Mouse (Mus musculus): ENCODE measurements at regions not wholly inside any gene's neighbourhood (a gene's known extent, or its start where the extent isn't known, plus 50 kb on each side); places are given as distances from the start of the nearest gene placed in this dataset.

DNA sequence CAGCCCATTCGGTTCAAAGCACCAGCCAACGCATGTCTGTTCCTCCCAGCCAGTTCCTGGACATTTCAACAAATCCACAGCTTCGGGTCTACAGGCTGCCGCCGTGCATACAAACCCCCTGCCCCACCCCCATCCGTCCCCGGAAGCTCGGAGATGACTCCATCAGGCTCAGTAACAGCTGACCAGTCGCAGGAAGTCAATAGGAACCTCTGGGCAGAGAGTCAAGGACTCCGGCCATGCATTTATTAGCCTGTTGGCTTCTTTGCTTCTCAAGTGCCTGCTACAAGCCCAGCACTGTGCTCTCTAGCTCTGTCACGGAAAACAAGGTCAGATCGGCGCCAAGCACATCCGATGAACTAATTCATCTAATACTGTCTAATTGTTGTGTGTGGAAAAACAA lies 80.4 kb upstream of the Tmem132d start:
- Histone ChIP-seq H3K36me3 (no peaks in the 10 kb centered on the region), H3K4me1 (replicated peaks) (no peaks in the 10 kb centered on the region), H3K4me3 (no peak overlapping the region), H3K9me3 (peaks cover 3% of the 10 kb centered on the region; the same call in 1 of the 2 replicates), H3K27me3 (peaks cover 8% of the 10 kb centered on the region; the same call in 1 of the 2 replicates), H3K4me2 (no peak overlapping the region), H3K27ac (replicated peaks) (no peak overlapping the region), H3K9ac (no peak overlapping the region)
- WGBS = 80% methylated on average over 14 of the region's 14 CpGs
- ATAC-seq (ENCODE audit: low read depth) = no peak

DNA sequence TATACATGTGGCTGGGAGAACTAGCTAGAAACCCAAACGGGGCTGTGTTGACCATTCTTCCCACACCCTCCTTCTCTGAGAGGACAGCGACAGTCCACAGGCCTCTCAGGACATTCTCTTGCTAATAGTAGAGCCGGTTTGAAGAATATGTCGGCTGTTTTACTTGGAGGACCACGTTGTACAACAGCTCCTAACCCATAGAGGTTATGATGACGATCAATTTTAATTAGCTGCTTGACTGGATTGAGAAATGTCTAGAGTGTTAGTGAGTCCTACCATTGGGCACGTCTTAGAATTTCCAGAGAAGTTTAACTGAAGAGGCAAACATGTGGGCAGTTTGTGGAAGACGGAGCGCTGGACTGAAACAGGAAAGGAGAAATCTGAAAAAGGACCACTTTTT lies 79.7 kb upstream of the Tmem132d start:
- 88% methylated on average over 9 of the region's 9 CpGs for WGBS
- ATAC-seq (ENCODE audit: low read depth) = no peak
- H3K4me3 ChIP-seq = no peak overlapping the region

DNA sequence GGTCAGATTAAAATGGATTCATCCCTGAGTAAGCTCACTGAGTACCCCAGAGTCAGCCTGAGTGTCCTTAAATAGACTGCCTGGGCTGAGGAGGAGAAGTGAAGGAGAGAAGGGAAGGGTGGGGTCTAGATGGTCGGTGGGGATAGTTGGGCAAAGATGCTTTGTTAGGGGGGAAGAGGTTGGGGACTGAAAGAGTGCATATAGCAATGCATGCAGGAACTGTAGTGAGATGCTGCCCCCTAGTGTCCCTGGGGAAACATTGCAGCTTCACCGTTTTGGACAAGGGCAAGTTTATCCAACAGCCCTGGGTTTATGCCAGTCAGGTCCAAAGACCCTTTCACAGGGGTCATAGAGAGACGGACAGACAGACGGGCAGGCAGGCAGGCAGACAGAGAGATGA lies 71.6 kb upstream of the Tmem132d start:
- no peaks in the 10 kb centered on the region for H3K36me3 ChIP-seq
- no peak overlapping the region for H3K9ac ChIP-seq
- H3K27ac ChIP-seq (replicated peaks) = no peak overlapping the region
- ATAC-seq (ENCODE audit: low read depth) = peak; percentile 69
- 8% methylated on average over 4 of the region's 4 CpGs for WGBS
- H3K9me3 ChIP-seq = peaks cover 2% of the 10 kb centered on the region; the same call in 1 of the 2 replicates
- no peaks in the 10 kb centered on the region for H3K4me1 ChIP-seq (replicated peaks)
- H3K27me3 ChIP-seq = 0 out of 2 replicates have a peak, but pooled peaks cover 3% of the 10 kb centered on the region
- no peak overlapping the region for H3K4me3 ChIP-seq
- no peak overlapping the region for H3K4me2 ChIP-seq

More for the DNA sequence above, 79.7 kb upstream of the Tmem132d start:
- Histone ChIP-seq H3K27ac (replicated peaks) (no peak overlapping the region), H3K4me2 (no peak overlapping the region), H3K4me1 (replicated peaks) (no peaks in the 10 kb centered on the region), H3K36me3 (no peaks in the 10 kb centered on the region), H3K27me3 (peaks cover 8% of the 10 kb centered on the region; the same call in 1 of the 2 replicates), H3K9me3 (peaks cover 3% of the 10 kb centered on the region; the same call in 1 of the 2 replicates), H3K9ac (no peak overlapping the region)

DNA sequence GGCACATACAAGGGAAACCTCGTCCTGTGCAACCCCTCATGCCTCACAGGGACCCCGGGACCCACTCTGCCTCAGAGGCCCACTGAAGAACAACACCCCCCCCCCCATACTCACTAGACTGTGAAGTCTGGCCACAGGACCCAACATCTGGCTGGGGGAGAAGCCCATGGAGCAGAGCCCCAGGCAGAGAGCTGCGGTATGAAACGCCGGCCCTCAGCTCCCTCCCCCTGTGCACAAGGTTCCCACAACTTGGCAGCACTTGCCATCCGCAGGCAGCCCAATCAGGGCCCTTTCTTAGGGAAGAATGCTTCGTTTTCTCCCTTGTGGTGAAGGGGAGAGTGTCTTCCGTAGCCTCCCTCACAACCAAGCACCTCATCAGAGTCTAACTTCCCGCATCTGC lies 66.6 kb upstream of the Tmem132d start:
- Histone ChIP-seq H3K9ac (no peak overlapping the region), H3K4me3 (no peak overlapping the region), H3K27me3 (no peaks in the 10 kb centered on the region), H3K4me1 (replicated peaks) (no peaks in the 10 kb centered on the region), H3K4me2 (no peak overlapping the region), H3K36me3 (no peaks in the 10 kb centered on the region), H3K9me3 (no peaks in the 10 kb centered on the region), H3K27ac (replicated peaks) (no peak overlapping the region)
- ATAC-seq (ENCODE audit: low read depth) = no peak
- WGBS = 57% methylated on average over 9 of the region's 9 CpGs

DNA sequence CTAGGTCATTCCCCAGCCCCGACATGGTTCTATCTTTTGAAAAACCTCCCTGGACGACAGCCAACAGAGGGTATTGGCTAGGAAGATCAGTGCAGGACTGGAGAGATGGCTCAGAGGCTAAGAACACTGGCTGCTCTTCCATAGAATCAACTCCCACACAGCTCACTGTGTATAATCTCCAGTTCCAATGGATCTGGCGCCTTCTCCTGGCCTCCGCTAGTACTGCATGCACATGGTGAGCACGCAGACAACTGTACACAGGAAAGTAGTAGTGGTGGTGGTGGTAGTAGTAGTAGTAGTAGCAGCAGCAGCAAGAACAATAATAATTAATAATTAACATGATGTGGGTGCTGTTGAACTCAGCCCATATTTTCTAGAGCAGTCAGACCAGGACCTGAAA lies 66.2 kb upstream of the Tmem132d start:
- no peak for ATAC-seq (ENCODE audit: low read depth)
- H3K4me3 ChIP-seq = no peak overlapping the region
- WGBS = 47% methylated on average over 5 of the region's 5 CpGs
- H3K9me3 ChIP-seq = no peaks in the 10 kb centered on the region
- no peaks in the 10 kb centered on the region for H3K27me3 ChIP-seq
- no peak overlapping the region for H3K9ac ChIP-seq
- no peak overlapping the region for H3K27ac ChIP-seq (replicated peaks)
- H3K36me3 ChIP-seq = no peaks in the 10 kb centered on the region
- H3K4me1 ChIP-seq (replicated peaks) = no peaks in the 10 kb centered on the region
- H3K4me2 ChIP-seq = no peak overlapping the region

DNA sequence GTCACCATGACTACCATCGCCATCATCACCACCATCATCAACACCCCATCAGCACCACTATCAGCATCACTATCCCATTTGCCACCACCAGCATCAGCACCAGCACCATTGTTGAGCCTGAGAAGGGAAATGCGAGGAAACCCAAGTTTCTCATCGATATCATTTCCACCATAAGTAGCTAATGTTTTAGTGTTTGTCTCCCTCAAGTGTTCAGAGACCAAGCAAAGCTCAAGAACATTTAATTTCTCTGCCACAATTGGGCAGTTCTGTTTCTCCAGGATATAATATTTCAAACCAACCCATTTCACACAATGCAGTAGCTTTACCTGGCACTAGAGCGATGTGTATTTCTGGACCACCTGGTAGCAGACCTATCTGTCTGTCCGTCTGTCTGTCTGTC lies 59.7 kb upstream of the Tmem132d start:
- H3K9me3 ChIP-seq = no peaks in the 10 kb centered on the region
- no peaks in the 10 kb centered on the region for H3K27me3 ChIP-seq
- no peak for ATAC-seq (ENCODE audit: low read depth)
- H3K4me1 ChIP-seq (replicated peaks) = no peaks in the 10 kb centered on the region
- no peak overlapping the region for H3K9ac ChIP-seq
- no peak overlapping the region for H3K27ac ChIP-seq (replicated peaks)
- no peak overlapping the region for H3K4me2 ChIP-seq
- no peak overlapping the region for H3K4me3 ChIP-seq
- no peaks in the 10 kb centered on the region for H3K36me3 ChIP-seq
- 89% methylated on average over 5 of the region's 5 CpGs for WGBS

DNA sequence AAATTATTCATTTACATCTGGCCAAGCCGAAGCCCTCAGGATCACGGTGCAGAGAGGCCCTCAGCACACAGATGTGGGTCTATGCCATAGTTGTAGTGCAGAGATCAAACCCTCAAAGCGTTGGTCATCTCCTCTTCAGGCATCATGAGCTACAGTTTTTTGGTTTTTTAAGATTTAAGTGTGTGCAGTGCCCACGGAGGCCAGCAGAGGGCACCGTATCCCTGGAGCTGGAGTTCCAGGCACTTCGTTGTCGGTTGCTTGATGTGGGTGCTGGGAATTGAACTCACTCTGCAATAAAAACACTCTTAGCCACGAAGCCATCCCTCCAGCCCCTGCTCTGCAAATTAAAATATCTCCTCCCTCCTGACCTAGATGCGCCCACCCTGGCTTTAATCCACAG lies 58.3 kb upstream of the Tmem132d start:
- H3K36me3 ChIP-seq = no peaks in the 10 kb centered on the region
- H3K9ac ChIP-seq = no peak overlapping the region
- H3K27me3 ChIP-seq = no peaks in the 10 kb centered on the region
- no peak overlapping the region for H3K27ac ChIP-seq (replicated peaks)
- H3K4me2 ChIP-seq = no peak overlapping the region
- H3K9me3 ChIP-seq = no peaks in the 10 kb centered on the region
- no peak overlapping the region for H3K4me3 ChIP-seq
- ATAC-seq (ENCODE audit: low read depth) = no peak
- 35% methylated on average over 9 of the region's 9 CpGs for WGBS
- H3K4me1 ChIP-seq (replicated peaks) = no peaks in the 10 kb centered on the region

DNA sequence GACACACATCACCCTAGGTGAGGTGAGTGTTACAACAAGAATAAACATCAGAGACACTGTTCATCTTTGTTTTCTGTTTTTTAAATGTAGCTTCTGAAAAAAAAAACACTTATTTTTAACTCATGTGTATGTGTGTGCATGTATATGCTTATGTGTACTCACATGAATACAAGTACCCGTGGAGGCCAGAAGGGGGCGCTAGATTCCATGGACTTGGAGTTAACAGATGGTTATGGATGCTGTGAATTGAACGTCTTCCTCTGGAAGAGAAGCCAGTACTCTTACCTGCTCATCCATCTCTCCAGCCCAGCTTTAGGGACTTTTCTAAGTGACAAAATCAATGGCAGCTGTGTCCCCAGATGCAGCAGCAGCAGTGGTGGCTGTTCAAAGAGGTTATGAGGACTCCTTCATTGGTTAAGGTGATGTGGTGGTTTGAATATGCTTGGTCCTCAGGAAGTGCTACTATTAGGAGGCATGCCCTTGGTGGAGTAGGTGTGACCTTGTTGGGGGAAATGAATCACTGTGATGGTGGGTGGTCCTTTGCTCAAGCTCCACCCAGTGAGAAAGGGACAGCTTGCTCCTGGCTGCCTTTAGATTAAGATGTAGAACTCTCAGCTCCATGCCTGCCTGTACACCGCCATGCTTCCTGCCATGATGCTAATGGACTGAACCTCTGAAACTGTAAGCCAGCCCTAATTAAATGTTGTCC lies 56.1 kb upstream of the Tmem132d start:
- 87% methylated on average over 4 of the region's 4 CpGs for WGBS
- Histone ChIP-seq H3K27ac (replicated peaks) (no peak overlapping the region), H3K4me3 (no peak overlapping the region), H3K4me1 (replicated peaks) (no peaks in the 10 kb centered on the region), H3K4me2 (no peak overlapping the region), H3K27me3 (no peaks in the 10 kb centered on the region; the same call in 1 of the 2 replicates), H3K9ac (no peak overlapping the region), H3K9me3 (no peaks in the 10 kb centered on the region), H3K36me3 (no peaks in the 10 kb centered on the region)
- ATAC-seq (ENCODE audit: low read depth) = no peak

DNA sequence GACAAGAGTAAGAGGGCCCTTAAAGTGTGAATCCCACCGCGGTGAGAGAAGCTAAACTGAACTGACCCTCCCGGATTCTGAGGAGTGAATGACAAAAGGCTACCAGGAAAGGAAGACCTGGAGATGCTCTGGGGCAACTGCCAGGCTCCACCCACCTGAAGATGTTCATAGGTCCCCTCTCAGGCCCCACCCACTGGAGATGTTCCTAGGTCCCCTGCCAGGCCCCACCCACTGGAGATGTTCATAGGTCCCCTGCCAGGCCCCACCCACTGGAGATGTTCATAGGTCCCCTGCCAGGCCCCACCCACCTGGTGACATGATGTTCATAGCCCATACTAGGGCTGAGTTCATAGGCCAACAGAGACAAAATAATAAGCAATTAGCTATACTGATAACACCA lies 54.5 kb upstream of the Tmem132d start:
- 63% methylated on average over 3 of the region's 3 CpGs for WGBS
- no peaks in the 10 kb centered on the region; the same call in 1 of the 2 replicates for H3K27me3 ChIP-seq
- no peak for ATAC-seq (ENCODE audit: low read depth)

DNA sequence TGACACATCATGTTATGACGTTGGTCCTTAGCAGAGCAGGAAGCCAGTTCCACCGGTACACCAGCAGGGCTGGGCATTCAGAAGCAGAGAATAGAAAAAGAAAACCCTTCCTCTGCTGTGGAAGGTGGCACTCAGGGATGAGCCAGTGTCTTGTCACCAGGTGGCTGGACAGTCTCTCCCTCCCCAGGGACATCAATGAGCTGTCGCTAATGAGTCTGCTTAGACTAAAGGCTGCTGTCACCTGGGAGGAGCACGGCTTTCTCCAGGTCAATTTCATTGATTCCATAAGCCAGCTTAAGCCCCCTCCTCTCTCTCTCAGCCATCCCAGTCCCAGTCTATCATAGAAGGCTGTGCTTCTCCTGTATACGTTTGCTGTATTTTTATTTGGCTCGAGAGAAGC lies 51.2 kb upstream of the Tmem132d start:
- H3K9me3 ChIP-seq = no peaks in the 10 kb centered on the region
- no peak overlapping the region for H3K4me2 ChIP-seq
- no peaks in the 10 kb centered on the region; the same call in 1 of the 2 replicates for H3K27me3 ChIP-seq
- no peak overlapping the region for H3K9ac ChIP-seq
- no peaks in the 10 kb centered on the region for H3K36me3 ChIP-seq
- H3K4me1 ChIP-seq (replicated peaks) = peaks cover 15% of the 10 kb centered on the region
- H3K27ac ChIP-seq (replicated peaks) = no peak overlapping the region
- H3K4me3 ChIP-seq = no peak overlapping the region
- 39% methylated on average over 6 of the region's 6 CpGs for WGBS
- ATAC-seq (ENCODE audit: low read depth) = no peak

More for the DNA sequence above, 54.5 kb upstream of the Tmem132d start:
- H3K9me3 ChIP-seq = no peaks in the 10 kb centered on the region
- no peak overlapping the region for H3K4me3 ChIP-seq
- no peak overlapping the region for H3K4me2 ChIP-seq
- H3K4me1 ChIP-seq (replicated peaks) = peaks cover 14% of the 10 kb centered on the region
- H3K27ac ChIP-seq (replicated peaks) = no peak overlapping the region
- no peak overlapping the region for H3K9ac ChIP-seq
- H3K36me3 ChIP-seq = no peaks in the 10 kb centered on the region

DNA sequence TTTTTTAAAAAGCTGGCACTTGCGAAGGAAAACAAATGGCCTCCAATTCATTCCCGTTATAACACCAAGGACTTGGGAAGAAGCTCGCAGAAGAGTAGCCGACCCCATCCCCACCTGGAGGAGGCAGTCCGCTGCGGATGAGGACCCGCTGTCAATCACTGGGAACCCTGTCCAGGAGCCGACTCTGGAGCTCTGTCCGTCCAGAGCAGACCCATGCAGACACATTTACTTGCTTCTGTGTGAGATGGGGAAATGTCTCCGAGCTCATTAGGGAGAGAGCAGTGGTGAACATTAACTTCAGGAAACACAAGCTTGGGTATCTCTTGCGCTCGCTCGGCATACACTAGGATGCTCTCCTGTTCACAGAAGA lies 50.5 kb upstream of the Tmem132d start:
- Histone ChIP-seq H3K36me3 (no peaks in the 10 kb centered on the region), H3K27me3 (no peaks in the 10 kb centered on the region; the same call in 1 of the 2 replicates), H3K4me2 (peak overlapping the region; percentile 54), H3K4me1 (replicated peaks) (peaks cover 15% of the 10 kb centered on the region), H3K27ac (replicated peaks) (no peak overlapping the region), H3K9me3 (no peaks in the 10 kb centered on the region), H3K9ac (0 out of 2 replicates have a peak overlapping the region, but pooled peaks have one; percentile 47), H3K4me3 (peak overlapping the region; percentile 27)
- WGBS = 6% methylated on average over 13 of the region's 13 CpGs
- ATAC-seq (ENCODE audit: low read depth) = no peak

DNA sequence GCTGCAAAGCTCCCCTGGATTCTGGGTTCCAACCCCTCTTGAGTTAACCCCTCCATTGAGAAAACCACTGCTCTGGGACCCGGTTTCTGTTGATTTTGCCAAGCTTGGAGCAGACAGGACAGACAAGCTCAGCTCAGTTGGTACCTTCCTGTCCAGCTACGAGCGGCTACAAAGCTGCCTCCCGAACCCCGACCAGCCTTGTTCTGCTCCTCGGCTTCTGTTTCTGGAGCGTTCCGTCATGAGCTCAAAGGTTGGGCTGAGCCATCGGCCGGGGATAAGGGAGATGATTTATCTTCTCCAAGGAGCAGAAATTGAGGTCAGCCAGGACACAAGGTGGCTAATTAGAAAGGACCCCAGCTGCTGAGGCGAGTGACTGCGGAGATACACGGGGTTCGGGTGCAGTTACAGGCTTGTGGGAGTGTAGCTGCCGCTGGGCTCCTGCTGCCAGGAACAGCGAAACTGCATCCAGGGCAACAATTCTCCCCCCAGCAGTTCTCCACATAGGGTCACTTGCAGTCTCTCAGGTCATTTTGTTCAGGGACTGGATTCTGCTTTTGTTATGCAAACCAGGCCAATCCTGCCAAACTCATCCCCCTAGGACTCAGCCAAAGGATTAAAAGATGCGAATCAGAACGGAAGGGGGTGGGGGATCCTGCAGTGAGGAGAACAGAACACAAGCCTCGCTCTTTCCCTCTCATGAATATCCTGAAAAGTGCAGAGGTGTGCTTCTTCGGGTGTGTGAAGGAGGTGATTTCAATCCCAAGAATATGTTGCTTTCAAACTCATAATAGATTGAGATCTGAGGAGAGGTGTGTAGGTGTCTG lies 50.0 kb upstream of the Tmem132d start:
- no peaks in the 10 kb centered on the region for H3K36me3 ChIP-seq
- H3K9ac ChIP-seq = peak overlapping the region; percentile 47; the same call in 1 of the 2 replicates
- no peaks in the 10 kb centered on the region; the same call in 1 of the 2 replicates for H3K27me3 ChIP-seq
- peaks cover 15% of the 10 kb centered on the region for H3K4me1 ChIP-seq (replicated peaks)
- H3K4me3 ChIP-seq = peak overlapping the region; percentile 27
- peak; percentile 77 for ATAC-seq (ENCODE audit: low read depth)
- no peaks in the 10 kb centered on the region for H3K9me3 ChIP-seq
- H3K27ac ChIP-seq (replicated peaks) = 0 out of 2 replicates have a peak overlapping the region, but pooled peaks have one; percentile 29
- 4% methylated on average over 20 of the region's 20 CpGs for WGBS
- peak overlapping the region; percentile 54 for H3K4me2 ChIP-seq
